ENCODE assay signal across 9 mouse cellular contexts in the genomic region with DNA sequence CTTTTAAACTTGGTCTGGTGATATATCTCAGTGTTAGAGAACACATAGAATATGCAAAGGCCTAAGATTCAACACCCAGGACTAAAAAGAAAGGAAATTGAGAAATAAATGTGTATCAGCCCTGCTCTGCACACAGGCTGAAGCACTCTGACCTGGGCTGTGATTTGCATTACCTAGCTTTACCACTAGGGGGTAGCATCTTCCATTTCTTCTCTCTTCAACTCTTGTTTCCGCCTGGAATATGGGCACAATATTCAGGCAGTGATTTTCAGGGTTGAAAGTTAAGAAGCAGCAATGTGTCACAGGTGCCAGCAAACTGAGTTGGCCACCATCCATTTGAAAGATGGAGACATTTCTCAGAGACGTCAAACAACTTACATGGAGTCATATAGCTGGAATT. TPM values are rescaled to one million over a fixed set of nuclear protein-coding genes. Genes with fewer than 3 reads are reported as not detected.
DNase-seq lines count a peak whose midpoint lies in the region; ATAC-seq and TF ChIP-seq lines count a peak whose summit lies in the region.
"Had no signal": no experiment of that assay in that cellular context is flagged by ENCODE, and none has a peak within 500 bp of the region (broad histone marks: within the 10 kb centered on the region; RNA-seq: fewer than 3 reads in every experiment).

No protein-coding gene starts in this region.

- H3K9ac ChIP-seq in heart, embryonic 12.5 days = no peak overlapping the region
- H3K9ac ChIP-seq in forebrain, embryonic 16.5 days (replicated peaks; ENCODE audit: low read depth, low read length) = no peak overlapping the region

- H3K4me2 ChIP-seq in heart, embryonic 12.5 days = no peak overlapping the region
- H3K4me2 ChIP-seq in forebrain, embryonic 16.5 days (ENCODE audit: low read length) = no peak overlapping the region

- no peak for ATAC-seq in heart, embryonic 12.5 days (ENCODE audit: insufficient number of reproducible peaks, low FRiP score)
- ATAC-seq in forebrain, embryonic 16.5 days = no peak

- TF ChIP-seq POLR2A in testis, adult 2 months (IDR thresholded peaks at IDR 0.05; ENCODE audit: control insufficient read depth, low read depth, low read length) = no peak
- TF ChIP-seq POLR2A in embryonic fibroblast, embryonic 13.5 days (IDR thresholded peaks at IDR 0.05; ENCODE audit: low read depth, low read length) = no peak

- H3K9me3 ChIP-seq in heart, embryonic 12.5 days (replicated peaks) = no peaks in the 10 kb centered on the region
- no peaks in the 10 kb centered on the region for H3K9me3 ChIP-seq in forebrain, embryonic 16.5 days (ENCODE audit: control insufficient read depth, low read length)

- intact Hi-C loops in left cerebral cortex, postnatal 36 days (cut with DNase I) = loop anchor here (2.0 kb wide), 1 partner anchor 74 kb away; no protein-coding TSS in a partner anchor

- no peaks in the 10 kb centered on the region for H3K27me3 ChIP-seq in heart, embryonic 12.5 days (replicated peaks)
- no peaks in the 10 kb centered on the region for H3K27me3 ChIP-seq in testis, adult 2 months (ENCODE audit: control insufficient read depth, insufficient read depth, low read length)
- H3K27me3 ChIP-seq in splenic B cell, adult 2 months (ENCODE audit: control insufficient read depth, insufficient read depth, low read length, poor library complexity, severe bottlenecking) = no peaks in the 10 kb centered on the region
- no peaks in the 10 kb centered on the region for H3K27me3 ChIP-seq in forebrain, embryonic 16.5 days (replicated peaks; ENCODE audit: control insufficient read depth, insufficient read depth, low read length)

- H3K4me1 ChIP-seq in heart, embryonic 12.5 days (replicated peaks) = no peaks in the 10 kb centered on the region
- no peaks in the 10 kb centered on the region for H3K4me1 ChIP-seq in testis, adult 2 months (ENCODE audit: control insufficient read depth, insufficient read depth, low read length)
- no peaks in the 10 kb centered on the region for H3K4me1 ChIP-seq in embryonic fibroblast, embryonic 13.5 days (ENCODE audit: control insufficient read depth, insufficient read depth, low read length)
- no peaks in the 10 kb centered on the region for H3K4me1 ChIP-seq in forebrain, embryonic 16.5 days (replicated peaks; ENCODE audit: control insufficient read depth, insufficient read depth, low read length)

- TF ChIP-seq CTCF in testis, adult 2 months (IDR thresholded peaks at IDR 0.05; ENCODE audit: control insufficient read depth, insufficient read depth, insufficient replicate concordance, low read depth, low read length) = peak; percentile 23; the same call in 1 of the 2 replicates
- TF ChIP-seq CTCF in embryonic fibroblast, embryonic 13.5 days (IDR thresholded peaks at IDR 0.05; ENCODE audit: borderline replicate concordance, insufficient read depth, low read length) = peak; percentile 17; the same call in 1 of the 2 replicates

- WGBS in heart, embryonic 12.5 days = 53% methylated on average over 2 of the region's 2 CpGs
- 58% methylated on average over 2 of the region's 2 CpGs for WGBS in forebrain, embryonic 16.5 days

- H3K36me3 ChIP-seq in heart, embryonic 12.5 days = no peaks in the 10 kb centered on the region
- H3K36me3 ChIP-seq in testis, adult 2 months (ENCODE audit: control insufficient read depth, insufficient read depth, low read length) = no peaks in the 10 kb centered on the region
- no peaks in the 10 kb centered on the region for H3K36me3 ChIP-seq in splenic B cell, adult 2 months (ENCODE audit: control insufficient read depth, insufficient read depth, low read length, poor library complexity, severe bottlenecking)
- no peaks in the 10 kb centered on the region for H3K36me3 ChIP-seq in forebrain, embryonic 16.5 days (ENCODE audit: control insufficient read depth, insufficient read depth)

- DNase-seq in heart, adult 11 months = peak; percentile 76
- DNase-seq in testis, postnatal 10 days (ENCODE audit: low spot score) = no peak
- DNase-seq in splenic B cell, adult 2 months (ENCODE audit: low read depth, low spot score) = peak; percentile 6
- no peak for DNase-seq in left cerebral cortex, postnatal 36 days (ENCODE audit: low spot score in 2 of 2)

- H3K27ac ChIP-seq in heart, embryonic 12.5 days (ENCODE audit: poor library complexity, severe bottlenecking) = no peak overlapping the region
- no peak overlapping the region for H3K27ac ChIP-seq in testis, adult 2 months (ENCODE audit: control insufficient read depth, insufficient read depth, low read depth, low read length)
- H3K27ac ChIP-seq in embryonic fibroblast, embryonic 13.5 days (ENCODE audit: insufficient read depth, low read length) = no peak overlapping the region
- H3K27ac ChIP-seq in forebrain, embryonic 16.5 days (ENCODE audit: low read length) = no peak overlapping the region

- H3K4me3 ChIP-seq in heart, embryonic 12.5 days = no peak overlapping the region
- no peak overlapping the region for H3K4me3 ChIP-seq in testis, adult 2 months (ENCODE audit: control insufficient read depth, low read depth, low read length)
- no peak overlapping the region for H3K4me3 ChIP-seq in embryonic fibroblast, embryonic 13.5 days (ENCODE audit: insufficient read depth, low read length)
- H3K4me3 ChIP-seq in forebrain, embryonic 16.5 days (replicated peaks; ENCODE audit: low read length) = no peak overlapping the region

RNA-seq across cellular contexts. Expression of gene Irx6, which starts 27.5 kb away (rescaled TPM):
- polyA plus RNA-seq in heart, embryonic 12.5 days (2016; fragmentation: Nextera tagmentation; extraction: Ambion mirVana) = 3.1 and 3.8 TPM in 2 replicates
- not detected in 2 replicates for polyA plus RNA-seq in testis, adult 2 months (2012; rRNA removed)
- polyA plus RNA-seq in embryonic fibroblast, embryonic 13.5 days (2011; ENCODE audit: insufficient read length, low read depth, missing spikeins) = not detected in 2 replicates
- polyA plus RNA-seq in forebrain, embryonic 16.5 days (2015; fragmentation: Nextera tagmentation; extraction: Ambion mirVana) = 0.14 and 0.16 TPM in 2 replicates
- under 1 TPM; 0.23 to 0.35 TPM for total RNA-seq in left cerebral cortex, postnatal 36 days (2021)
- total RNA-seq: adrenal gland, postnatal 36 days had no signal

Comparison
In these comparisons a context has a peak if more than half of its experiments do, and no peak if none do; other contexts are left out.
1. DNase-seq: peak in heart, adult 11 months (single experiment) and splenic B cell, adult 2 months (single experiment); none in testis, postnatal 10 days (single experiment) and left cerebral cortex, postnatal 36 days (0 of 2).